Mouse (Mus musculus): ENCODE data around the gene 4930467E23Rik.
"Not testable (repeated sequence)": the region's sequence is repeated elsewhere in the genome, so short reads cannot be mapped to it uniquely, and the experiment has no call there.

DNA sequence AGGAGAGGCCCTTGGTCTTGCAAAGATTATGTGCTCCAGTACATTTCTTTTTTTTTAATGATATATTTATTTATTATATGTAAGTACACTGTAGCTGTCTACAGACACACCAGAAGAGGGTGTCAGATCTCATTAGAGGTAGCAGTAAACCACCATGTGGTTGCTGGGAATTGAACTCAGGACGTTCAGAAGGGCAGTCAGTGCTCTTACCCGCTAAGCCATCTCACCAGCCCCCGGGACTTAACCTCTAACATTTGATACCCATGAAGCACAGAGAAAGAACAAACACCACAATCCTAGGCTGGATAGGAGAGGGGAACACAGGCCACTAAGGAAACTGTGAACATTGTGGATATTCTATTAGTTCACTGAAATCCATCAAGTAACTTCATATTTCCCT, 43.9 kb upstream of the 4930467E23Rik start:
- not testable (repeated sequence) for TF ChIP-seq POLR2A (IDR thresholded peaks at IDR 0.05; ENCODE audit: extremely low read depth, insufficient read depth, low read length); CTCF (IDR thresholded peaks at IDR 0.05; ENCODE audit: low read depth, low read length)

All from liver, adult 2 months (tissue).